Mouse (Mus musculus) lung, postnatal 10 days (tissue): ENCODE measurements around the gene Amer2.

Experiments used
- DNase-seq: peaks from one replicate; pipeline ENCODE4 v3.0.0; 2021

The Amer2 gene

DNA sequence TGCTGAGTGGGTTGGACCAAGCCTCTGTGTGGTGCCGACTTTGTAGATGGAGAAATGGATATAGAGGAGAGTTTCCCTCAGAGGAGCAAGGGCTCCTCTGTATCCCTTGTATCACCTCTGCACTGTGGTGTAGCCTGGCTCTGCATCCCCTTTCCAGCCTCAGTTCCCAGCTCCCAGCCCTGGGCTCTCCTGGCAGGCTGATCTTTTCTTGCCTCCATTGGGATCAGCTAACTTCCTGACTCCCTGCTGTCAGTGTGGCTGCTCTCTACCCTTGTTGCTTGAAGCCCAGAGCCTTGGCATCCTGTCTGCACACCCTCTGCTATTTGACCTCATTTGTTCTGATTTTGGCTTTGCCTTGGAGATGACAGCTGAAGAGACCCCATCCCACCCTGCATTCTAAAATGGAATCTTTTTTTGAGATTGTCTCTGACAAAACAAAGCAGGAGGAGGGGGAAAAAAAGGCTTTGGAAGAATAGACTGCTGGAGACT lies at the start of gene Amer2:
TSS of gene Amer2 (plus strand) at position 439 of the 489 bp plus-strand sequence.
- DNase-seq, result no peak

DNA sequence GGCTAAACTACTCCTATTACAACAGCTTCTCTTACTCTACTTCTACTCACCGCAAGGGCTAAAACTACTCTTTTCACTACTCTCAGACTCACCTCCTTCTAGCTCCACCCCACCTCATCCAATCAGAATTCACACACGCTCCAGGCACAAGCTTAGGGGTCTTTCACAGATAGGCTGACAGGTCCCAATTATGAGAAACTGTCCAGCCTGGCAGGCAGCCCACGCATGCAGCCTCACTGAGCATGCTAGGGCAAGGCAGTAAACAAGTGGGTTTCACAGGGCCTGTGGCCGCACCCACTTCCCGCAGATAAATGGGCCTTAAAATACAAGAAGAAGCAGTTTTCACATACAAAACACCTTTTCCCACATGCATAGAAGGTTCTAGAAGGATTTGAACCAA lies 33.1 kb upstream of the Amer2 start:
- peak; percentile 8 for DNase-seq

DNA sequence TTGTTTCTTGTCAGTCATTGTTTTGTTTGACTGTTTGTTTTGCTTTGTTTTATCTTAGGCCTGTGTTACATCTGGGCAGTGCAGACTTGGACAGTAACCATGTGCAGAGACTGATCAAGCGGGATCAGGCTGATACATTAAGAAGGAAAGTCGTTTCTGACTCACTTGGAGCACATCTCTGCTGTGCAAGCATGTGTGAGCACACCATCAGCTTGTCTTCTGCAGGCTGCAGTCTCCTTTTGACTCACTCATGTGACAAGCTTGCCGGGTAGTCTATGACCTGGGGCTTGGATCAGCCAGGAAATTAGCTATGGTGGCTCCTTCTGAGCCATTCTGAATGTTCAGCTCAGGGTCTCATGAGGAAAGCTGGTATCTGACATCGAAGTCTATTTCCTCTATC lies 32.5 kb upstream of the Amer2 start:
- no peak for DNase-seq

DNA sequence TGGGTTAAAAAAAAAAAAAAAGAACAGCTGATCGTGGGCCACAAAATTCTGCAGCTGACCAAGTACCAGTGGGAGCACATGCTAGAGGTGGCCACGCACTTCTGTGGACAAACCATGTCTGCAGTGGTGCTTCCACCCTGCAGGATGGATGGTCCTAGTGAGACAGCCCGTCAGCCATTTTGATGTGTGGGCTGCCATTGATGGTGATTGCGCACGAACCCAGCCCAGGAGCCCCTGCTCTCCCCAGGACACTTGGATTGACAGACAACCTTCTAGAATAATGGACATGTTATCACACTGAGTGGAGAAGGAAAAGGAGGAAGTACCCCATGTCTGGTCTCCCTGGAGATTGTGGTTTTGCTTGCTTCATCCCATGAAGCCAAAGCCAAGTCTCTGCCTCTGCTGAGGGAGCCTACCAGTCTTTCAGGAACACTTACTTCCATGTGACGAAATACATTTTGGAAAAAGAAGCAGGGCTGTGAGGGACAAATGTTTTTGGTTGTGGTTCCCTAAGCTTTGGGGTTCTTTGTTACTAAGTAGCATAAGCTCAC lies 27.7 kb upstream of the Amer2 start:
- no peak for DNase-seq

DNA sequence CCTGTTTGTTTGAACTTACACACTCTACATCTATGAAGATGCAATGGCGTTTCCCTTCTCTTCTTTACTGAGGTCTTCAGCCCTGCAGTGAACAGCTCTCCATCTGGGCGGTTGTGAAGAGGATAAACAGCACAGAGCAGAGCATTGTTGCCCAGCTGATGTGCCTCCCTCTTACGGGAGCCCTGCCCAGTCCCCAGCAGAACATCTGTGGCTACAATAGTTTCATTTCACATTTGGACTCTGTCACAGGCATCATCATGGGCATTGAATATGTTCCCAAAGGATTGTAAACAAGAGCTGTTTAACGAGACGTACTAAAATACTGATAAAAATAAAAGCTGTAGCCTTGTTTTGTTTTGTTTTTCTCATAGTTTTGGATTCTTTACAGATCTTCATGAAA lies 14.7 kb upstream of the Amer2 start:
- peak; percentile 9 for DNase-seq

DNA sequence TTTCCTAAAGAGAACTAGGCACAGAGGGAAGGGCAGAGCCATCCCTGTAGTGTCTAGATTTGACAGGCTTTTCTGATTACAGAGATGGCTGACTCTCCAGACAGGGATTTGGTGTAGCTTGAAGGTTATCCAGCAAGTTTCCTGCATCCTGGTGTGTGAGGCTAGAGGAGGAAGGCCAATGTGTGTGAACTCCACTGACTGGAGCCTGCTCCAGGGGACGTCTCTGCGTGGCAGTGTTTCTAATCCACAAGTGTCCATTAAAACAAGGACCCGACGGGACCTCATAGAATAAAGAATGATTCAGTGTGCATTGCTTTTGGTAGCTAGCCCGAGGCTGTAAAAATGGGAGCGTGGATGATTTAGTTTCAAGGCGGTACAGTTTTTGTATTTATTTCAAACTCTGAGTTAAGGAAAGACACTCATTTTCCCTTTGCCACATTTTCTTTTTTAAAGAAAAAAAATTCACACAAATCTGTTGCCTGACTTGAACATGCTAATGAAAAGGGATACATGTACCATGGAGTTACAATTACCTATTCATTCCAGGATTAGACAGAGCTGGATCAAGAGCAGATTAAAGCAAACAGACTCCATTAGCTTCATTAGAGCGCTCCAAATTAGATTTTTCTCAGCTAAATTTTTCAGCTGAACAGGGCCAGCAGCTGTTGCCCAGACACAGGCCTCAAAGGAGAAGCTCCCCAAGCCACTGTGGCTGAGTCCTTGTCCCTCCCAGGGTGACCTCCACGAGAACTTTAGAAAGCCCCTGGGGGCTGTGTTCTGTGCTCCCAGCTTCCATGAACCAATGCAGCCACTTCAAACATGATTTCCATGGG lies 11.5 kb upstream of the Amer2 start:
- DNase-seq, result no peak

DNA sequence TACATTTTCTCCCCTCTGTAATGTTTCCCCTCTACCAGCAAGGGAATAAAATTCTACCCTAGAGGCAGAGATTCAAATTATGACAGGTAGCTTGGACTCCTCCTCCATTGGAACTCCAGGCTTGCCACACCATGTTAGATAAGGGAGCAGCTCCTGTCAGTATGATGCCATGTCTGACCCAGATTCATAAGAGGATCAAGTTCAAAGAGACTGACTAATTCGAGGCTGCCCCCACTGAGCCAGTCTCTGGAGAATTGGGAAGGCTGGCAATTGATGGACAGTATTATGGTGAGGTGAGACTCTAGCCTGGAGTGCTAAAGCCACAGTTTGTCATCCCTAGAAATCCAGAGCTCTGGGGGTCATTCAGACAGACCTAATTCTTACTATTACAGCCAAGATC lies 6.3 kb upstream of the Amer2 start:
- DNase-seq, result no peak

DNA sequence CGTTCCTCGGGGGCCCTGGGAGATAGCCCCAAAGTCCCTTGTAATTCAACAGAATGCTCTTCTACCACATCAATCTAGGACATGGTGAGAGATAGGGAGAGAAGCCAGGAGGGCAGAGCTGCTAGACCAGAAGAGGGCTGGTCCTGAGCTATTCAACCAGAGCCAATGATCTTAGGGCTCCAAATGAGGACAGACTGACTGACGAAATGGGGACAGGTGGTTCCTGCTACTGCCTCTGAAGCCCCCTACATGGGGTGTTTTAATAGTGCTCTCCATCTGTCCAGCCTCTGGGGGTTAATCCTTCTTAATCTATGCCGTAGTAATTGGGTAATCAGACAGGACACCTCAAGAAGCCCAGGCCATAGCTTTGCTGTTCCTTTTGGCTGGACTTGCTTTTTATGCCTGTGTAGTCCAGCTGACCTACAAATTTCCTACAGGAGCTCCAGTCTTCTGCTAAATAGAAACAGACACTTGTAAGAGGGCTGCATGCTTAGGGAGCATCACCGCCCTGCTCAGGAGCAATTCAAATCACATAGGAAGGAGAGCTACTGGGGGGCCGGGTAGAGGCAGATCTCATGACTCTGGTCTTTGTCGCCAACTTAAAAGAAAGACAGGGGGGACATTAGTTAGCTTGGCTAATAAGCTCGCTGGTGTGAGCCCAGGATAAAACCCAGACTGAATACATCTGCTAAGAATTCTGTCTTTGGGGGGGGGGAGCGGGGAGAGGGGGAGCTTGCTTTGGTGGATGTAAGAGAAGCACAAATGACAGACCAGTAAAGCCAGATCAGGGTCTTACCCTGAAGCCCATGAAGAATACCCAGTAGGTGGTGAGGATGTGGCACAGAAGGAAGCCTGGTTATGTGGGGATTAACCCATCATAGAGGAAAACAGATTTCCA lies 4.0 kb upstream of the Amer2 start:
- no peak for DNase-seq

DNA sequence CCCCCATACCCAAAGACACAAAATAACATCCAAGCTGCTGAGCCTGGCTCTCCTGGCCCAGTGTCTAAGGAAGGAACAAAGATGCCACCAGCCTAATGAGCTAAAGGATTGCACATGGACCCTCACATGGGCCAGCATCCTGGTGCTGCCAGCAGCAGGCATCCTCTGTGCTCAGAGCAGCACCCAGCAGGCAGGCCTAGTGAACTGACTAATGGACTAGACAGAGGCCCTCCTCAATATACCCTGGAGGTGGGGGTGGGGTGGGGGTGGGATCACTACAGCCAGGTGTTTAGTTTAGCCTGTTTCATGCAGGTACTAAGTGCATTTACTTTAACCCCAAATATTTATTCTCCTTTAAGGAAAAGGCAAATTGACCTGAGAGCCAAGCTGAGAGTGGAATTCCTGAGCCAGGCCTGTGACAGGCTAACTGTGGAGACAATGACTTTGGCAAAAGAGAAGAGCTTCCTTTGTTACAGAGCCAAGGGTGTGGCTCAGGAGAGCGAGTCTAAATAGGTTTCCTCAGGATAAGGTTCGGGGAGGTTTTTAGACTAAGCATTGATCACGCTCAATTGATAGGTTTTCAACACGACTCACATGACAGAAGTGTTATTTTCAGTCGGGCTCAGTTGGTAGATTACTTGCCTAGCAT lies 3.3 kb upstream of the Amer2 start:
- no peak for DNase-seq

DNA sequence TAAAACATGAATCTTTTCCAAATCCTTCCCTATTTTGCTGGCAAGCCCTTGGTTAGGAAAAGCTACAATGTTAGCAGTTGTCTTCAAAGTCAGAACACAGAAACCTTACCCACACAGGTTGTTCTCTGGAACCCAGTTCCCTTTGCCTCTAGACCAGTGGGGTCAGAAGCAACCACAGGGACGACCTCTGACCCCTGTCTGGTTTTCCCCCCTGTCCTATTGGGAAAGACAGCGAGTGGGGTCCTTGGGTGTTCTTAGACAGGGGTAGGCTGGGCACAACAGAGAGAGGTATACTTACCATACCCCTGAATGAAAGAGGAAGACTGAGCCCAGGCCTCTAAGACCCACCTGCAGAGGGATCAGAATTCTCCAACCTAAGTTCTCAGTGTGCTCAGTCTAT lies 4.0 kb downstream of the Amer2 start:
- DNase-seq, result no peak

DNA sequence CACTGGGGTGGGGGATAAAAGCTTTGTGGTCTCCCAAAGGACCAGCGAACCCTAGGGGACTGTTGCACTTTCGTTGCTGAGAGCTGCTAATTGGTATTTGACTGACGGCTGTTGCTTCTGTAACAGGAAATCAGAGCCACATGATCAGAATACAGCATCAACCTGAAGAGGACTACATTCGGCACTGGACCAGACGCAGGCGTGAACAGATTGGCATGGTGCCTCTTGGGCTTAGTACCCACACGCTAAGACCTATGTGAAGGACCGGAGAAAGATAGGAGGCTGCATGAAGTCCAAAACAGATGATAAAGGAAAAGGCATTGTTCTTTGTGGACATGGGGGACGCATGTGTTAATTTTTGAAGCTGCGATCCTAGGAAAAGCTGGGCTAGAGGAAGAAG lies 4.5 kb downstream of the Amer2 start:
- DNase-seq, result no peak

DNA sequence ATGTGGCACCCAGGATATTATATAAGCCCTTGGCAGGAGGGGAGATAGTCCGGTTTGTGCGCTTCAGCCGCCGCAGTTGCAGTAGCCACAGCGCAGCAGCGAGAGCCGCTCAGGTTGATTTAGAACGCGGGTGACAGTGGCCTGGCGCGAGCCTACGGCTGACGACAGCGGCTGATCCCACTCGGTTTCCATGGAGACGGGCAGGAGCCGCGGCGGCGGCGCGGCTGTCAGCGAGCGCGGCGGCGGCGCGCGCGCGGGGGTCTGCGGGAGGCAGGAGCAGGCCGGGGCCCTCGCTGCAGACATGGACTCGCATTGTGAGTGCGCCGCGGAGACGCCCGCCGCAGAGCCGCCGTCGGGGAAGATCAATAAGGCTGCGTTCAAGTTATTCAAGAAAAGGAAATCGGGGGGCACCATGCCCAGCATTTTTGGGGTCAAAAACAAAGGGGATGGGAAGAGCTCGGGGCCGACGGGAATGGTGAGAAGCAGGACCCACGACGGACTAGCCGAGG lies 5.1 kb downstream of the Amer2 start:
- DNase-seq, result peak; percentile 58

DNA sequence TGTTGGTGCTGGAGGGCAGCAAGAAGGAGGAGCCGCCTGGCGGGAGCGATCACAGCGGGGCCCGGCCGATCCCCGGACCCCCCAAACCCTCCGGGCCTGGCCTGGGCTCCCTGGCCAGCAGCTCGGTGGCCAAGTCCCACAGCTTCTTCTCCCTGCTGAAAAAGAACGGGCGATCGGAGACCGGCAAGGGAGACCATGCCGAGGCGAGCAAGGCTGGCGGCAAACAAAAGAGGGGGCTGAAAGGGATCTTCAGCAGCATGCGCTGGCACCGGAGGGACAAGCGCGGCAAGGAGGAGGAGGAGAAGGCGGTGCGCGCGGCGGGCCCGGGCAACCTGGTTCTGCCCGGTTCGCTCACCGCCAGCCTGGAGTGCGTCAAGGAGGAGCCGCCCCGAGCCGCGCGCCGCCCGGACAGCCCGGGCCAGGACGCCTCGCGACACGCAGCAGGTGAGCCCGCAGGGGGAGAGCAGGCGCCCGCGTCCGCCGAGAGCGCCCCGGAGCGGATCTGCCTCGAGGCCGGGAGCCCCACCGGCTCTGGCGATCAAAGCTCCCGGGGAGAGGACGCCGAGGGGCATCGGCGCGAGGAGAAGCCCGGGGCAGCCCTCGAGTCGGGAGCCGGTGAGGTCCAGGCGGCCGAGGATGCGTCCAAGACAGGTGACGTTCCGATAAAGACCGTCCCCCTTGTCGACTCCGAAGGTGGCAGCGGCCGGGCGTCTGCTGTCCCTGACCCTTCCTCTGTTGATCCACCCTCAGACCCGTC lies 5.7 kb downstream of the Amer2 start:
- peak; percentile 11 for DNase-seq

DNA sequence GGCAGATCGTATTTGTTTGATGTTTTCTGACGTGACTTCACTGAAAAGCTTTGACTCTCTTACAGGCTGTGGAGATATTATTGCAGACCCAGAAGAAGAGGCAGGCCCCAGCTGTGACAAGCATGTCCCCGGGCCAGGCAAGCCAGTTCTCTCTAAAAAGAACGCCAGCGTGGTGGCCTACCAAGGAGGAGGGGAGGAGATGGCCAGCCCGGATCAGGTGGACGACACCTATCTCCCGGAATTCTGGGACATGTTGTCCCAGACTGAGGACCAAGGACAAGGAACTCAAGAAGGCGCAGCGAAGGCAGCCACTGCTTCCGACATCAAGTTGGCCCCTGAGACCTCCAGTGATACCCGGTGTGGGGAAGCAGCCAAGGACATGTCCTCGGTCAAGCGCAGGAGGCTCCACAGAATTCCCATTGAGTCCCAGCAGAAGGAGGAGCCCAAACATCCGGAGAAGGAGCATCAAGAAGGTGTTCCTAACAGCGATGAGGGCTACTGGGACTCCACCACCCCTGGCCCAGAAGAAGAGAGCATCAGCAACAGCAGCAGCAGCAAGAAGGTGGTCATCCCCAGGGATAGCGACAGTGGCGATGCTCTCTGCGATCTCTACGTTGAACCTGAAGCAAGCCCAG lies 6.4 kb downstream of the Amer2 start:
- no peak for DNase-seq

DNA sequence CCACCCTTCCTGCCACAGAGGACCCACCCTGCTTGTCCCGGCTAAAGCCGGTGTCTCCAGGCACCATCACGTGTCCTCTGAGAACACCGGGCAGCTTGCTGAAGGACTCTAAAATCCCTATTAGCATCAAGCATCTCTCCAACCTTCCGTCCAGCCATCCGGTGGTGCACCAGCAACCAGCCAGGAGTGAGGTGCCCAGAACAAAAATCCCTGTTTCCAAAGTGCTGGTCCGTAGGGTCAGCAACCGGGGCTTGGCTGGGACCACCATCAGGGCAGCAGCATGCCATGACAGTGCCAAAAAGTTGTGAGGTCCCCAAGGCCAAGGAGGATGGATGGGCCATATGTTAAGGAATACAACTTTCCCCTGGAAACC lies 6.9 kb downstream of the Amer2 start:
- DNase-seq, result no peak

DNA sequence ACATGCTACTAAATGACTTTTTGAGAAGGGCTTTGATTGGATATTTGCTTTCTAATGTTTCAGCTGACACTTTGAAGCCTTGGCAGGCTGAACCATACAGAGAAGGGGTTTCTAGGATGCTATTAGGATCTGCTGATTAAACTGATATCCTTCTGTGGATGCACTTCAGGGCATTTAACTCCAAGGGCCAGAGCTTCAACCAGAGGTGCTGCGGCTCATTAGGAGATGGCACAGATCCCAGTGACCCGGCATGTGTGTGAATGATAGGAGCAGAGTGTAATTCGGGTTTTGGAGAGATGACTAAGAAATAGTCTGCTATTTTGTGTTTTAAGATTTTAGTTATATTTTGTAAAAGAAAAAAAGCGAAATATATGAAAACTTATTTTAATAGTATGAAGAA lies 8.6 kb downstream of the Amer2 start:
- DNase-seq, result no peak

DNA sequence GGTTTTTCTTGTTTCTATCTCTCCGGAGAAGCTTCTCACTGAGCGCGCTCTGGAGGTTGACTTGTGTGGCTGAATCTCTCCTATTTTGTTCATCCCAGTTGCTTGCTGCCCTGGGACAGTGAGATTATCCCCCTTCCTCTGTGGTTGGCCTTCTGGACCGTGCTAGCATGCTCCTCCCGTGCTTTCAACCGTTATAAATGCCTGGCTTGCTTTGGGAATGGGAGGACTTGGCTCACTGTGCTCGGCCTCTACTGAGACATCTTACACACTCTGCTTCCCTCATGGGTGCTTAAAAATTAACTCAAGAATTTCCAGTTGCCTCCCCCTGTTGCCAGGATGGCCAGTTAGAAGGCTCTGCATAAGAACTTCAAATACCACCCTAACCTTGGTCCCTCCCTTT lies 10.8 kb downstream of the Amer2 start:
- DNase-seq, result no peak

DNA sequence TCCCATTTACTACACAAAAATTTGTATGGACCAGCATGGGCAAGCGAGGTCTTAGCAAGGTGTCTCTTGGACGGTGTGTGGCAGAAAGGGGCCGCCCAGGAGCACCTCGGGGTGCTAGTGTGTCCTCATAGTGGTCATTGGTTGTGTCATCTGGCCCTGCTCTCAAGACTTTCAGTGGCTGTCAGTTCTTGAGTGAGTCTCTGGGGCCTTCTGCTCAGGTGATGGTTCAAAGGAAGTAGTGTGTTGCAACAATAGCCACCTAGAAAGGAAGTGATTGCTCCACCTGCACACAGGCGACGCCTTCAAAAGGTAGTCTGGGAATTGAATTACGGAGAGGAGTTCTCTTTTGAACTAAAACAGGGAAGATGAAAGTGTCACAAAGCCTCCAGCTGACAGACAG lies 11.2 kb downstream of the Amer2 start:
- DNase-seq, result no peak

DNA sequence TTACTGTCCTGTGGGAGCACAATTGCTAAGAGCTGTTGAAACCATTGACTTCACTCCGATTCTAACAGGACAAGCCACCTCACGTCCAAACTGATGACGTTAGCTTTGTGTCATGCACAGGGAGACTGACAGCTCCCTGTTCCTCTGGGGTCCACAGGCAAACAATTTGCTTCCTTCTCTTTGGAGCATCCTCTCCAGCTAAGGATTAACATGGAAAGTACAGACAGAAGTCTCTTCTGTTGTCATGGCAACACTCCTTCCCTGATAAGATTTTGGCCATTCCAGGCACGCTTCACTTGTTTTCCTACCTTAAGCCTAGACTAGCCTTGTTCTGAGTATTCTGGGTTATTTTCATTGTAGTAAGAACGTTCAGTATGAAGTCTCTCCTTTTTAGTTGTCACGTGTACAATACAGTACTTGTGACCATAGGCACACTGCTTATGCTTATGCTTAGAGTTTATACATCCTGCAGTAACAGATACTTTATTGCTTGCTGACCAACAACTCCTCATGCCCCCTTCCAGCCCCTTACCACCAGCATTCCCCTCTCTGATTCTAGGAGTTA lies 12.1 kb downstream of the Amer2 start:
- DNase-seq, result no peak

DNA sequence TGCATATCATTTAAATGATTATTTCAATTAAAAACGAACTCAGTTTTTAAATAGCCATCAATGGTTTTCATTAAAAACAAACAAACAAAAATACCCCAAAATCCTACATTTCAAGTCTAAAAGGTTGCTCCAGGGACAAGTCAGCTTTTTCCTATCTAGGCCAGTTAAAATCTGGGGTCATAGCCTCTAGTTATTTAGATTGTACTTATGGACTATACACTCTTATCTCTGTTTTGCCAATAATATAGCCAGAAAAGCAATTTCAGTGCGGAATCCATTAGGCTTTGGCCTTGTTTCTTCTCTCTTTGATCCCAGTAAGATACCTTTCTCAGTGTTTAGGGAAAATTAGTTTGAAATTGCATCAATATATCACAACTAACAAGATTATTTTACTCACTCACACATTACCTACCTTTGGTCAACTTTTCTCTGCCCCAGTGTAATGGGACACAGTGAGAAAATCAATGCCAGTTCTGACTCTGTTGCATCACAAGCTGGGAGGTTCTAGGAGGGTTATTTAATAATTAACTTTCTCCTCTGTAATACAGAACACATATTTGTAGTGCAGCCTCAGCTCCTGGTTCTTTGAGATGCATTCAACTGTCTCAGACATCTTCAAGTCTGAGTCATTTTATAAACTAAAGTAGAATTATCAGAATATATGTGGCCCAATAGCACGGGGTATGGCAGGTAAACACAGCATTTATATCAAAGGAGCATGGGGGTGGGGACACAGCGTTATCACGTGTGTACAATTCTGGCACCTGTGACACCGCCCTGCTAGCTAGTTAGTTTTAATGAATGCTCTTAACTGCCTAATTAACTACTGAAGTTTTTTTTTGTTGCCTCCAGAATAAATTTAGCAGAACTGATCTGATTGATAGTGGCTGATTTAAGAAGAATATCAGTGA lies 13.8 kb downstream of the Amer2 start:
- no peak for DNase-seq
